Mouse (Mus musculus) lung, embryonic 16.5 days (tissue): Measurements from ENCODE around the gene 1700001J03Rik. TPM values are rescaled to one million over a fixed set of nuclear protein-coding genes. Genes with fewer than 3 reads are reported as not detected.

ENCODE experiments used
- ATAC-seq: fragments of 200-750 bp; cut with Nextera tagmentation; 2 replicates; pipeline ENCODE4 v1.8.0; 2017; ENCODE audit warnings: low read depth, mild to moderate bottlenecking, moderate library complexity
- H3K27ac ChIP-seq: fragments of 300-500 bp; sonication (generic); 2 replicates; pipeline ENCODE4 v1.5.1; 2014; ENCODE audit warnings: mild to moderate bottlenecking, control low read depth, low read length
- H3K27me3 ChIP-seq: fragments of 300-500 bp; sonication (generic); 2 replicates; pipeline ENCODE4 v1.6.1; 2014; ENCODE audit warnings: low read depth, low read length, mixed read lengths; ENCODE audit not compliant: control insufficient read depth, insufficient read depth
- H3K36me3 ChIP-seq: fragments of 300-500 bp; sonication (generic); 2 replicates; pipeline ENCODE4 v1.6.1; 2014; ENCODE audit warnings: low read length; ENCODE audit not compliant: control insufficient read depth, insufficient read depth
- H3K4me1 ChIP-seq: fragments of 300-500 bp; sonication (generic); replicated peaks from 2 replicates; pipeline ENCODE4 v1.6.1; 2014; ENCODE audit warnings: low read length, mixed read lengths; ENCODE audit not compliant: control insufficient read depth, insufficient read depth
- H3K4me2 ChIP-seq: fragments of 300-500 bp; sonication (generic); 2 replicates; pipeline ENCODE4 v1.6.1; 2014; ENCODE audit warnings: low read depth, low read length, control low read depth
- H3K4me3 ChIP-seq: fragments of 300-500 bp; sonication (generic); 2 replicates; pipeline ENCODE4 v1.5.1; 2014; ENCODE audit warnings: mild to moderate bottlenecking, low read length, control low read depth
- H3K9ac ChIP-seq: fragments of 300-500 bp; sonication (generic); 2 replicates; pipeline ENCODE4 v1.6.1; 2014; ENCODE audit warnings: low read length, control low read depth
- H3K9me3 ChIP-seq: fragments of 300-500 bp; sonication (generic); 2 replicates; pipeline ENCODE4 v1.6.1; 2016; ENCODE audit warnings: low read length; ENCODE audit not compliant: control insufficient read depth
- WGBS: fragments of 180-500 bp; shearing (Covaris S2); extraction: QIAGEN DNeasy Blood & Tissue Kit; methylation state at CpG from one replicate; pipeline ENCODE4 v1.1.7; 2014; 5-methylcytosine and 5-hydroxymethylcytosine counted together
- polyA plus RNA-seq: library from polyadenylated mRNA; unstranded; fragments of >200 nt; fragmentation: Nextera tagmentation; extraction: Ambion mirVana; gene quantifications from 2 replicates; pipeline ENCODE4 v1.2.1, GENCODE M21; 2015

1700001J03Rik gene
- polyA plus RNA-seq, 1 experiment from 2014 or later: not detected

DNA sequence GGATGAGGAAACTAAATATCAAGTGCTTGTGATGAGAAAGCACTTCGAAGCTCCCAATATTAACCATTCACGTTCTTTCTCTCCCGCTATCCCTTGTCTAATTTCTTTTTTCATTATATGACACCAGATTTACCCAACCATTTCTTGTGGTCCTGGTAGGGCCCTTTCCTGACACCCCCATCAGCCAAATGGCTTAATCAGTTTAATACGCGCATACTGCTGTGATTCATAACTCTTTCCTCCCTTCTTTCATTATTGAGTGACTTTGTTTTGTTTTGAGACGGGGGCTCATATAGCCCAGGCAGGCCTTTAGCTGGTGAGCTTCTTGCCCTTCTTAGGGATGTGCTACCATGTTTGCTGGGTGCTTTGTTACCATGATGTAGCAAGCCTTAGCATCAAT, 36.6 kb upstream of the 1700001J03Rik start:
- 32% methylated on average over 6 of the region's 6 CpGs for WGBS

DNA sequence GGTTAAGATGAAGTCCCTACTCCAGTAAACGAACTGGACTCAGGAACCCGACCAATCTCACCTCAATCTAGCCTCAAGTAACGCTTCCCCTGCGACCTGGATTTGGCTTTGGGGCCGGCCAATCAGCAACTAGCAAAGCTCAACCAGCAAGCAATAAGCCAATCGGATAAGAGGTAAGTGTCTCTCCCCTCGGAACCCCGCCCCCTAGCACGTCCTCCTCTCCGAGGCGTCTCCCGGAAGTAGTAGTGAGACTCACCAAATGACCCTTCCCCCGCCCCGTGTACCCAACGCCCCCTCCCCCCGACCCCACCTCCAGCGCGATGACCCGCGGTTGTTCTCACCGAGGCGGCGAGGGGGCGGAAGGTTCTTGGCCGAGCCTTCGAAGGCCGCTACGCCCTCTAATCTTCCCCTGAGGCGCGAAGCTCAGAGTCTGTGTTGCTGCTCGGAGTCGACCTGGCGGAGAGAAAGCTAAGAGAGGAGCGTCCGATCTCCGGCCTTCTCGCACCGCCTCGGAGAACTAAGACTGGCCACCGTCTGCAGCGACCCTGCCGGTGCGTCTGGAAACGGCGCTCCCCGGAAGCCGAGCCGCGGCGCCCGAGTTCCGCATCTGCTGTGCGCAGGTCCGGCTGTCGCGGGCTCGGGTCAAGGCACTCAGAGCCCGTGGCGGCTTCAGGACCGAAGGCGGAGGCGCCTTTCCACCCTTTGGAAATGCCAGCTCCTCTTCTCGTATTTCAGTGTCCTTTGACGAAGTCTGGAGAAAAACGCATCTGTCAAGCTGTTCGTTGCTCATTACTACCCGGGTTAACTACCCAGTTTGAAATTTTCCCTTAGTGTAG, 36.0 kb upstream of the 1700001J03Rik start, which contains the start of gene Rnf6:
Gene Rnf6, minus strand, starts transcription at position 677 of the 836 bp plus-strand sequence.
- Histone ChIP-seq H3K9ac (peak within 1 kb of the TSS; percentile 93), H3K27ac (peak within 1 kb of the TSS; percentile 99), H3K36me3 (peaks cover 6% of the 10 kb centered on the region), H3K4me2 (peak within 1 kb of the TSS; percentile 79), H3K27me3 (no peaks in the 10 kb centered on the region), H3K4me3 (peak within 1 kb of the TSS; percentile 81), H3K9me3 (no peaks in the 10 kb centered on the region), H3K4me1 (peaks cover 9% of the 10 kb centered on the region; the same call in 1 of the 2 replicates)
- under 1% methylated on average over 64 of the region's 67 CpGs for WGBS
- peak; percentile 100 for ATAC-seq

More for the DNA sequence above, 36.6 kb upstream of the 1700001J03Rik start:
- Histone ChIP-seq H3K27me3 (no peaks in the 10 kb centered on the region), H3K4me3 (peak overlapping the region; percentile 81), H3K4me2 (peak overlapping the region; percentile 79), H3K27ac (peak overlapping the region; percentile 99), H3K9me3 (no peaks in the 10 kb centered on the region), H3K4me1 (peaks cover 9% of the 10 kb centered on the region; the same call in 1 of the 2 replicates), H3K9ac (peak overlapping the region; percentile 93), H3K36me3 (peaks cover 6% of the 10 kb centered on the region)
- no peak for ATAC-seq

DNA sequence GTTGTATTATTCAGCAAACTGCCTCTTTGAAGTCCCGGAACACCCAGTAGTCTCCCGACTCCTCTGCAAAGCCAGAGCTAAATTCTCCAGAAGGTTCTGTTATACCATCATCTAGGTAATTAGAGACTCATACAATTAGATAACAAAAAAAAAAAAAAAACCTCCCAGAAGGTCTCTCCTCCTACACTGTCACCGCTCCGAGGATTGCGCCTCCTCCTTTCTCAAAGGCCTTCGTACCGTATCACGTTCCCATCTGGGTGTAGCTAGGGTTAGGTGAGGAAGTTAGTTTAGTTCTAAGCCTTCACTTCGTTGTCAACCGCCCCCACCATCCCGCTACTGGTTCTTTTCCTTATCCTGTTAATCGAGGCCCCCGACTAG, 35.4 kb upstream of the 1700001J03Rik start:
- Histone ChIP-seq H3K27me3 (no peaks in the 10 kb centered on the region), H3K4me2 (peak overlapping the region; percentile 79)
- WGBS: 7% methylated on average over 13 of the region's 13 CpGs

DNA sequence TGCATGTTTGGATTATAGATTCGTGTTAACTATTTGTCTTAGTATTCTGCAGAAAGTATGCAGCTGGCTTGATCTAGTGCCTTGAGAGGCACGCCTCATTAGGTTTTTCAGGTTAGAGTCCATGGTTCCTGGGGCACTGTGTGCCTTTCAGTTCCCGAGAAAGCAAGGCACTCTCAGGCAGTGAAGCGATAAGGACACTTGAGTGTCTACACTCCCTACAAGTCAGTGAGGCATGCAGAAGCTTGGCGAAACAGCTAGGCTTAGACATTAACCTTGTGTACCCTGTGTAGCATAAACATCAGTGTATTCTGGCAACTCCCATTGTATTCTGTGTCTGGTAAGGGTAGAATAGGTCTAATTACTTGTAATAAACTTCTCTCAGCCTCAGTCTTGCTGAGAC, 20.4 kb upstream of the 1700001J03Rik start:
- H3K4me3 ChIP-seq: no peak overlapping the region
- no peaks in the 10 kb centered on the region for H3K9me3 ChIP-seq
- no peak for ATAC-seq
- peaks cover 51% of the 10 kb centered on the region for H3K36me3 ChIP-seq
- no peak overlapping the region for H3K9ac ChIP-seq
- 90% methylated on average over 5 of the region's 5 CpGs for WGBS
- no peak overlapping the region for H3K4me2 ChIP-seq
- H3K27ac ChIP-seq: no peak overlapping the region
- no peaks in the 10 kb centered on the region for H3K27me3 ChIP-seq
- no peaks in the 10 kb centered on the region for H3K4me1 ChIP-seq

More for the DNA sequence above, 35.4 kb upstream of the 1700001J03Rik start:
- peak overlapping the region; percentile 67 for H3K9ac ChIP-seq
- H3K4me1 ChIP-seq: peaks cover 9% of the 10 kb centered on the region; the same call in 1 of the 2 replicates
- peaks cover 7% of the 10 kb centered on the region for H3K36me3 ChIP-seq
- H3K4me3 ChIP-seq: peak overlapping the region; percentile 81
- H3K9me3 ChIP-seq: no peaks in the 10 kb centered on the region
- peak overlapping the region; percentile 99 for H3K27ac ChIP-seq
- ATAC-seq: peak; percentile 51

DNA sequence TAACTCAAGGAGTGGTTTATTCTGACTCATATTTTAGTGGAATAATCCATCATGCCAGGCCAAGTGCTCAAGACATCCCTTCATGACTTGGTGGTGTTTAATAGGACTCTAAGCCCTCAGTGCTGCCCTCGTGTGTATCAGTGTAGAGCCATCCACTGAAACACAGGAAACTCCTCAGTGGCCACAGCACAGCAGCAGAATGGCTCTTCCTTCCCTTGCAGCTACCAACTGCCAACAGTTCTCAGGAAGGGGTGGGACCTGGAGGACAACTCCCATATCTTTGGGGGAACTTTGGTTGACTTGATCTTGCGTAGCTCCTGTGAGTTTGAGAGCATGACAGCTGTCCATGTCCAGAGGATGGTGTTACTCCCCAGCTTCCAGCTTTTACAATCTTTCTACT, 18.8 kb upstream of the 1700001J03Rik start:
- Histone ChIP-seq H3K9me3 (no peaks in the 10 kb centered on the region), H3K27me3 (no peaks in the 10 kb centered on the region), H3K4me1 (no peaks in the 10 kb centered on the region), H3K4me2 (no peak overlapping the region), H3K9ac (no peak overlapping the region), H3K4me3 (no peak overlapping the region), H3K36me3 (peaks cover 41% of the 10 kb centered on the region), H3K27ac (no peak overlapping the region)
- 77% methylated on average over 2 of the region's 2 CpGs for WGBS
- ATAC-seq: no peak

DNA sequence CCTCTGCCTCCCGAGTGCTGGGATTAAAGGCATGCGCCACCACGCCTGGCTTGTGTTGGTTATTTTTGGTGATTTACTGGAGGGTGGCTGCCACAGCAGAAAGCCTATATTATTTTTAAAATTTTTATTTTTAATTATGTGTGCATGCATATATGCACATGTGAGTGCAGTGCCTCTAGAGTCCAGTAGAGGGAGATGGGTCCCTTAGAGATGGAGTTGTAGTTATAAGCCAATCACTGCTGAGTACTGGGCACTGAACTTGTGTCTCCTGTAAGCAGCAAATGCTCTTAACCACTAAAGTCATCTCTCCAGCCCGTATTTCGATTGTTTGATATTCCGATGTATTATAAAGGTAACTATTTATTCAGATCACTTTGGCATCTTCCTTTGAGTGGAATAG, 15.5 kb upstream of the 1700001J03Rik start:
- Histone ChIP-seq H3K4me2 (no peak overlapping the region), H3K9me3 (no peaks in the 10 kb centered on the region), H3K4me1 (no peaks in the 10 kb centered on the region), H3K36me3 (peaks cover 26% of the 10 kb centered on the region), H3K9ac (no peak overlapping the region), H3K27me3 (no peaks in the 10 kb centered on the region), H3K27ac (no peak overlapping the region), H3K4me3 (no peak overlapping the region)
- WGBS: 99% methylated on average over 6 of the region's 6 CpGs
- no peak for ATAC-seq

DNA sequence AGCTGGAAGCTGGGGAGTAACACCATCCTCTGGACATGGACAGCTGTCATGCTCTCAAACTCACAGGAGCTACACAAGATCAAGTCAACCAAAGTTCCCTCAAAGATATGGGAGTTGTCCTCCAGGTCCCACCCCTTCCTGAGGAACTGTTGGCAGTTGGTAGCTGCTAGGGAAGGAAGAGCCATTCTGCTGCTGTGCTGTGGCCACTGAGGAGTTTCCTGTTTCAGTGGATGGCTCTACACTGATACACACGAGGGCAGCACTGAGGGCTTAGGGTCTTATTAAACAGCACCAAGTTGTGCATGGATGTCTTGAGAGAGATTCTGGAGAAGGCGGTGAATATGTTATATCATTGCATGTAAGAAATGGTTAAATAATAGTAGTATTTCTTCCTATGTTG, 14.4 kb upstream of the 1700001J03Rik start:
- no peak overlapping the region for H3K4me3 ChIP-seq
- no peak overlapping the region for H3K4me2 ChIP-seq
- H3K27ac ChIP-seq: no peak overlapping the region
- WGBS: 72% methylated on average over 2 of the region's 2 CpGs
- no peaks in the 10 kb centered on the region for H3K27me3 ChIP-seq
- ATAC-seq: no peak
- H3K36me3 ChIP-seq: peaks cover 23% of the 10 kb centered on the region
- H3K9ac ChIP-seq: no peak overlapping the region
- H3K4me1 ChIP-seq: no peaks in the 10 kb centered on the region
- no peaks in the 10 kb centered on the region for H3K9me3 ChIP-seq

DNA sequence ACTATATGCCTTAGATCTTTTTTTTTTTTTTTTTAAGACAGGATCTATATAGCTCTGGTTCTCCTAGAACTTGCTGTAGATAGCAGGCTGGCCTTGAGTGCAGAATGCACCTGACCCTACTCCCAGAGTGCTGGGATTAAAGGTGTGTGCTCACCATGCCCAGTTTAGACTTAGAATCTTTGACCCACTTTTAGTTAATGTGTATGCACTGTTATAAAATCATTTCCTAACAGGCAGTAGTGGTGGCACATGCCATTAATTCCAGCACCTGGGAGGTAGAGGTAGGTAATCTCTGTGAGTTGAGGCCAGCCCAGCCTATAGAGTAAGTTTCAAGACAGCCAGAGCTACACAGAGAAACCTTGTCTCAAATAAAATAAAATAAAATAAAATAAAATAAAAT, 14.0 kb upstream of the 1700001J03Rik start:
- H3K4me1 ChIP-seq: no peaks in the 10 kb centered on the region
- H3K4me2 ChIP-seq: no peak overlapping the region
- no peaks in the 10 kb centered on the region for H3K9me3 ChIP-seq
- ATAC-seq: no peak
- no peaks in the 10 kb centered on the region for H3K27me3 ChIP-seq
- H3K27ac ChIP-seq: no peak overlapping the region
- H3K9ac ChIP-seq: no peak overlapping the region
- no peak overlapping the region for H3K4me3 ChIP-seq
- H3K36me3 ChIP-seq: peaks cover 18% of the 10 kb centered on the region

DNA sequence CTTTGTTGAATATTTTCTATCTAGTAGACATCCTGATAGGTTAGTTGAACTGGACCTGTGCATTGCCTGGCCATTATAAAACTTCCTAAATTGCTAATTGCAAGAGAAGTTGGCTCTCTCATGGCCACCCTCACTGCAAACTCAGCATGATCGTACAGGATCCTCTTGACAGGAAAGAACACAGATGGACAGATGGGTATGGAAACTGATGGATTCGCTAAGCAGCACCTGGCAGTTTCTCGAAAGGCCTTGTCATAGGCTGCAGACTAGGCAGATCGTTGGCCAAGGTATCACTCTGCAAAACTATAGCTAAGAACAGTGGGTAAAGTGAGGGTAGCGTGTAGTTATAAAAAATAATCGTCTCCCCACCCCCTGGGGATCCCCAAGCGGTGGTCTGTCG, 8.3 kb upstream of the 1700001J03Rik start:
- no peak for ATAC-seq

More for the DNA sequence above, 8.3 kb upstream of the 1700001J03Rik start:
- no peak overlapping the region for H3K27ac ChIP-seq
- H3K9me3 ChIP-seq: no peaks in the 10 kb centered on the region
- no peaks in the 10 kb centered on the region for H3K27me3 ChIP-seq
- H3K4me2 ChIP-seq: no peak overlapping the region
- no peak overlapping the region for H3K4me3 ChIP-seq
- H3K36me3 ChIP-seq: no peaks in the 10 kb centered on the region
- no peak overlapping the region for H3K9ac ChIP-seq
- 74% methylated on average over 8 of the region's 8 CpGs for WGBS
- H3K4me1 ChIP-seq: no peaks in the 10 kb centered on the region
